Mouse (Mus musculus) heart, adult 11 months (tissue): Measurements from ENCODE around the gene Tns3.

Experiments used
- DNase-seq: peaks from one replicate; pipeline ENCODE4 v3.0.0; 2022

Gene Tns3

GRCm38 (mm10) chr11:8664393-8664743, at the start of gene Tns3:
TSS of gene Tns3 (minus strand) at chr11:8664535.
- no peak for DNase-seq

GRCm38 (mm10) chr11:8706246-8707041, 42.1 kb upstream of the Tns3 start:
- DNase-seq = peak; percentile 97

- no peak for DNase-seq
Measured at GRCm38 (mm10) chr11:8705156-8705555, 40.8 kb upstream of the Tns3 start.

GRCm38 (mm10) chr11:8703876-8704275, 39.5 kb upstream of the Tns3 start:
- no peak for DNase-seq

- DNase-seq = no peak
Measured at GRCm38 (mm10) chr11:8702532-8702886, 38.2 kb upstream of the Tns3 start.

- DNase-seq = no peak
Measured at GRCm38 (mm10) chr11:8701845-8702531, 37.7 kb upstream of the Tns3 start.

GRCm38 (mm10) chr11:8701400-8701799, 37.1 kb upstream of the Tns3 start:
- peak; percentile 91 for DNase-seq

- no peak for DNase-seq
Measured at GRCm38 (mm10) chr11:8700641-8701221, 36.4 kb upstream of the Tns3 start.

GRCm38 (mm10) chr11:8699777-8700176, 35.4 kb upstream of the Tns3 start:
- no peak for DNase-seq

- DNase-seq = no peak
Measured at GRCm38 (mm10) chr11:8697670-8698069, 33.3 kb upstream of the Tns3 start.

- DNase-seq = no peak
Measured at GRCm38 (mm10) chr11:8694096-8694495, 29.8 kb upstream of the Tns3 start.

- DNase-seq = no peak
Measured at GRCm38 (mm10) chr11:8692536-8693471, 28.5 kb upstream of the Tns3 start.

- no peak for DNase-seq
Measured at GRCm38 (mm10) chr11:8692162-8692535, 27.8 kb upstream of the Tns3 start.

- DNase-seq = no peak
Measured at GRCm38 (mm10) chr11:8691605-8692004, 27.3 kb upstream of the Tns3 start.

- DNase-seq = no peak
Measured at GRCm38 (mm10) chr11:8690633-8691032, 26.3 kb upstream of the Tns3 start.

- DNase-seq = peak; percentile 95
Measured at GRCm38 (mm10) chr11:8689515-8689914, 25.2 kb upstream of the Tns3 start.

- no peak for DNase-seq
Measured at GRCm38 (mm10) chr11:8688907-8689306, 24.6 kb upstream of the Tns3 start.

- DNase-seq = no peak
Measured at GRCm38 (mm10) chr11:8686501-8686900, 22.2 kb upstream of the Tns3 start.

GRCm38 (mm10) chr11:8686061-8686460, 21.7 kb upstream of the Tns3 start:
- DNase-seq = no peak

GRCm38 (mm10) chr11:8685195-8685594, 20.9 kb upstream of the Tns3 start:
- no peak for DNase-seq

- DNase-seq = no peak
Measured at GRCm38 (mm10) chr11:8684262-8684661, 19.9 kb upstream of the Tns3 start.

GRCm38 (mm10) chr11:8681356-8681755, 17.0 kb upstream of the Tns3 start:
- DNase-seq = no peak

GRCm38 (mm10) chr11:8680650-8681049, 16.3 kb upstream of the Tns3 start:
- DNase-seq = no peak
